Mouse (Mus musculus) heart, embryonic 15.5 days (tissue): ENCODE data around the gene Zdhhc22. TPM values are rescaled to one million over a fixed set of nuclear protein-coding genes. Genes with fewer than 3 reads are reported as not detected.

ENCODE experiments used
- ATAC-seq: fragments of 200-750 bp; cut with Nextera tagmentation; replicated peaks from 2 replicates; pipeline ENCODE4 v1.8.0; 2017; ENCODE audit warnings: low read depth, moderate TSS enrichment; ENCODE audit not compliant: insufficient number of reproducible peaks, insufficient read depth, low FRiP score
- H3K27ac ChIP-seq: fragments of 300-500 bp; sonication (generic); 2 replicates; pipeline ENCODE4 v1.5.1; 2015; ENCODE audit warnings: mild to moderate bottlenecking, inconsistent platforms
- H3K27me3 ChIP-seq: fragments of 300-500 bp; sonication (generic); 2 replicates; pipeline ENCODE4 v1.6.1; 2015; ENCODE audit warnings: inconsistent platforms
- H3K36me3 ChIP-seq: fragments of 300-500 bp; sonication (generic); 2 replicates; pipeline ENCODE4 v1.6.1; 2015; ENCODE audit warnings: mild to moderate bottlenecking, inconsistent platforms
- H3K4me1 ChIP-seq: fragments of 300-500 bp; sonication (generic); replicated peaks from 2 replicates; pipeline ENCODE4 v1.6.1; 2015; ENCODE audit warnings: inconsistent platforms
- H3K4me2 ChIP-seq: fragments of 300-500 bp; sonication (generic); 2 replicates; pipeline ENCODE4 v1.6.1; 2015; ENCODE audit warnings: inconsistent platforms, mild to moderate bottlenecking, moderate library complexity
- H3K4me3 ChIP-seq: fragments of 300-500 bp; sonication (generic); 2 replicates; pipeline ENCODE4 v1.5.1; 2015; ENCODE audit warnings: mild to moderate bottlenecking, inconsistent platforms
- H3K9ac ChIP-seq: fragments of 300-500 bp; sonication (generic); 2 replicates; pipeline ENCODE4 v1.6.1; 2015; ENCODE audit warnings: mild to moderate bottlenecking, inconsistent platforms
- H3K9me3 ChIP-seq: fragments of 300-500 bp; sonication (generic); replicated peaks from 2 replicates; pipeline ENCODE4 v1.6.1; 2016; ENCODE audit warnings: inconsistent platforms
- WGBS: fragments of 180-500 bp; shearing (Covaris S2); methylation state at CpG from one replicate; pipeline ENCODE4 v1.1.7; 2015; ENCODE audit warnings: mixed read lengths; 5-methylcytosine and 5-hydroxymethylcytosine counted together
- microRNA-seq: library from miRNA; unstranded; fragments of <30 nt; microRNA quantifications from one replicate; pipeline ENCODE4, GENCODE M21; 2016
- polyA plus RNA-seq: library from polyadenylated mRNA; unstranded; fragments of >200 nt; fragmentation: Nextera tagmentation; extraction: Ambion mirVana; gene quantifications from 2 replicates; pipeline ENCODE4 v1.2.1, GENCODE M21; 2015

The Zdhhc22 gene
- polyA plus RNA-seq, 1 experiment from 2014 or later, result not detected

DNA sequence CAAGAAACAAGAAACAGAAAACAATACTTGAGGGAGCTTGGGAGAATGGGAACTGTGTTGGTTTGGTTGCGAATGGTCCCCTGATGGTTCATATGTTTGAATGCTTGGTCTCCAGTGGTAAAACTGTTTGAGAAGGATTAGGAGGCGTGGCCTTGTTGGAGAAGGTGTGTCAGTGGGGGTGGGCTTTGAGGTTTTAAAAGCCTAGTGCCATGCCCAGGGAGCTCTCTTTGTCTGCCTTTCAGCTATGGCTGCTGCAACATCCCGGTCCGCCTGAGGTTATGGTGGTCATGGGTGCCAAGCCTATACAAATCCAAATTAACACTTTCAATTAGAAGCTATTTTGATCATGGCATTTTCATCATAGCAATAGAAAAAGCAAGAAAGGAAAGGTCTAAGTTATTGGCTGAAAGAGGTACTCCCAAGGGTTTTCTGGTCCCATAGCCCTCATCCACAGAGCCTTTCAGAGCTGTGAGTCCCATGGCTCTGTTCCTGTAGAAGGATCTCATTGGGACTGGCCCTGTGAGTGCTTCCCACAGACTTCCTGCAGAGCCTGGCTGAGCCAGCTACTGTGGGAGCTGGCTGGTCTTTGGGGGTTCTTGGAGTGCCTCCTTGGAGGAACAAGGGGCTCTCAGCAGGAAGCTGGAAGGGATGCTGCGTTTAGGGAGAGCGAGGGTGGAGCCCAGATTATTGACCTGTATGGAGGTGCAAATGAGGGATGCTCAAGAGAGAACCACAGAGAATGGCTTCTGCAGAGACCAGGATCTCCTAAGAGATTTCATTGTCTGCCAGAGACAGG, 59.1 kb downstream of the Zdhhc22 start:
- H3K27ac ChIP-seq, result no peak overlapping the region
- H3K4me2 ChIP-seq, result no peak overlapping the region
- no peaks in the 10 kb centered on the region for H3K27me3 ChIP-seq
- ATAC-seq, result no peak
- H3K4me1 ChIP-seq, result peaks cover 10% of the 10 kb centered on the region
- no peaks in the 10 kb centered on the region for H3K36me3 ChIP-seq
- no peak overlapping the region for H3K4me3 ChIP-seq
- 83% methylated on average over 6 of the region's 6 CpGs for WGBS
- no peaks in the 10 kb centered on the region for H3K9me3 ChIP-seq
- H3K9ac ChIP-seq, result no peak overlapping the region

Small RNA genes lying within 50 kb of the gene (microRNA-seq; reads per million reads assigned to microRNA genes)
- gene Gm25847, result not detected

Other genes with a start within 250 kb of the Zdhhc22 start
- 40.1 and 41.7 TPM in 2 replicates for gene Irf2bpl, start 105.6 kb downstream of the Zdhhc22 start, polyA plus RNA-seq
- 18.7 and 23.4 TPM in 2 replicates for gene Cipc, start 43.4 kb downstream of the Zdhhc22 start, polyA plus RNA-seq
- 0.05 and 0.10 TPM in 2 replicates for gene Tmem63c, start 30.9 kb upstream of the Zdhhc22 start, polyA plus RNA-seq
- gene Ngb, start 112.1 kb upstream of the Zdhhc22 start, polyA plus RNA-seq, result 0.31 and 0.56 TPM in 2 replicates
- 29.4 and 31.0 TPM in 2 replicates for gene Gstz1, start 156.7 kb upstream of the Zdhhc22 start, polyA plus RNA-seq
- gene Pomt2, start 157.5 kb upstream of the Zdhhc22 start, polyA plus RNA-seq, result 10.4 and 12.8 TPM in 2 replicates
- 0.78 and 1.6 TPM in 2 replicates for gene Samd15, start 209.3 kb upstream of the Zdhhc22 start, polyA plus RNA-seq
- gene Tmed8, start 210.0 kb upstream of the Zdhhc22 start, polyA plus RNA-seq, result 1.6 TPM in 2 replicates
- gene Noxred1, start 248.3 kb upstream of the Zdhhc22 start, polyA plus RNA-seq, result 0.47 and 0.74 TPM in 2 replicates